Comparison of ENCODE assay signal across 10 mouse cellular contexts in the genomic region with DNA sequence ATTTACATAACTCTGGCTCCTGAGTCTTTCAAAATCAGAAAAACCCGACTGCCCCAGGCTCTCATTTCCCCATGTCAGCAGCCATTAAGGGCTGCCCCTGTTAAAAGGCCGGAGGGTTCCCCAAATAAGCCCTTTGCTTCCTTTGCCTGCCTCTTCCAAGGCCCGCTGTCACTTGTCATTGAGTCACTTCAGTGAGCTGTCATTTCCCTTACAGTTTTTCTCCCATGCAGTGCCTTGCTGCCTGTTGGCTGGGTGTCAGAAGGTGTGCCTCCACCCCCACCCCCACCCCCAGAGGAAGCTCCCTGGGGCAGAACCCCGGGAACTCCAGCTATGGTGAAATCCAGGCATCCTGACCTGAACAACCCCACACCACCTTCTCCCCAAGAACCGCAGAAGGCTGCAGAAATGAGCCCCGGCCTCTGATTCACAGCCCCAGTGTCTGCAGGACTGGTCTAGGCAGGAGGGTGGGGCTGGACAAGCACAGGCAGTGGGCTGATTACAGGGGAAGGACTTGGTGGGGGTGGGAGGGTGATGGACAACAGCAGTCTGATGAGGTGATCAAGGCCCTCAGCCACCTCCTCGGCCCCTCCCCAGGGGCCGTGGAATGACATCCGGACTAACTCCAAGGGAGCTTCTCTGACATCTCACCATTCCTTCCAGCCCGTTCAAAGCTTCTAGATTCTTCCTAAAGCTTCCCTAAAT. TPM values are rescaled to one million over a fixed set of nuclear protein-coding genes. Genes with fewer than 3 reads are reported as not detected.
DNase-seq lines count a peak whose midpoint lies in the region; ATAC-seq lines count a peak whose summit lies in the region.
"Had no signal": no experiment of that assay in that cellular context is flagged by ENCODE, and none has a peak within 500 bp of the region (broad histone marks: within the 10 kb centered on the region; RNA-seq: fewer than 3 reads in every experiment).

No protein-coding gene starts in this region.

- H3K4me3 ChIP-seq in kidney, embryonic 15.5 days (replicated peaks), result no peak overlapping the region

- peak overlapping the region; percentile 39; the same call in 1 of the 2 replicates for H3K27ac ChIP-seq in kidney, embryonic 15.5 days

- ATAC-seq in kidney, embryonic 15.5 days (replicated peaks; ENCODE audit: low FRiP score), result no peak
- peak; percentile 21; the same call in 1 of the 2 replicates for ATAC-seq in common myeloid progenitor, adult 5-6 weeks (replicated peaks; ENCODE audit: low read depth, poor library complexity, severe bottlenecking)
- ATAC-seq in megakaryocyte, adult 5-6 weeks (ENCODE audit: poor library complexity, severe bottlenecking), result peak; percentile 65
- ATAC-seq in CD4-positive, CD25-positive, alpha-beta regulatory T cell, adult 4 months, result no peak

- no peaks in the 10 kb centered on the region for H3K36me3 ChIP-seq in kidney, embryonic 15.5 days

- peaks cover 32% of the 10 kb centered on the region for H3K4me1 ChIP-seq in kidney, embryonic 15.5 days

- H3K9me3 ChIP-seq in kidney, embryonic 15.5 days (replicated peaks), result no peaks in the 10 kb centered on the region

- intact Hi-C loops in heart, postnatal 10 days (cut with DNase I), result no loop called here

- no peak overlapping the region for H3K9ac ChIP-seq in kidney, embryonic 15.5 days

- no peak overlapping the region for H3K4me2 ChIP-seq in kidney, embryonic 15.5 days

- no peaks in the 10 kb centered on the region for H3K27me3 ChIP-seq in kidney, embryonic 15.5 days

- no peak for DNase-seq in kidney, adult 9 months
- DNase-seq in heart, postnatal 10 days, result peak; percentile 38 to 47
- no peak for DNase-seq in layer of hippocampus, postnatal 14 days (ENCODE audit: low spot score in 2 of 2)
- no peak for DNase-seq in left cerebral cortex, adult 18-20 months (ENCODE audit: low spot score in 2 of 2)
- DNase-seq: cerebellum, adult 9-10 months had no signal

- WGBS in kidney, embryonic 15.5 days, result 37% methylated on average over 10 of the region's 10 CpGs

RNA-seq across cellular contexts. Expression of gene Cdc42ep4, which starts 14.8 kb away (rescaled TPM):
- 63.7 and 66.7 TPM in 2 replicates for polyA plus RNA-seq in kidney, embryonic 15.5 days (2015; fragmentation: Nextera tagmentation; extraction: Ambion mirVana)
- total RNA-seq in common myeloid progenitor, adult 5-6 weeks (2017), result 10.9 and 12.4 TPM in 2 replicates
- 10 to 100 TPM; 23.6 to 33.0 TPM for total RNA-seq in heart, postnatal 10 days (2021)
- total RNA-seq in megakaryocyte, adult 5-6 weeks (2015), result 14.0 and 20.1 TPM in 2 replicates
- total RNA-seq in megakaryocyte, adult 5-6 weeks (2017), result 26.9 and 27.8 TPM in 2 replicates
- total RNA-seq in layer of hippocampus, postnatal 14 days (2021), result 10 to 100 TPM; 42.1 to 46.9 TPM
- 10 to 100 TPM; 26.6 to 28.8 TPM for total RNA-seq in left cerebral cortex, adult 18-20 months (2021)
- 1 to 10 TPM; 2.1 to 2.3 TPM for polyA plus RNA-seq in CD4-positive, CD25-positive, alpha-beta regulatory T cell, adult 4 months (2017; shearing (Covaris generic))

RNA-seq across cellular contexts. Expression of gene Cpsf4l, which starts 56.6 kb away (rescaled TPM):
- 0.74 and 1.2 TPM in 2 replicates for polyA plus RNA-seq in kidney, embryonic 15.5 days (2015; fragmentation: Nextera tagmentation; extraction: Ambion mirVana)
- total RNA-seq in common myeloid progenitor, adult 5-6 weeks (2017), result not detected in 2 replicates
- not detected for total RNA-seq in heart, postnatal 10 days (2021)
- total RNA-seq in megakaryocyte, adult 5-6 weeks (2015), result not detected in 2 replicates
- not detected in 2 replicates for total RNA-seq in megakaryocyte, adult 5-6 weeks (2017)
- not detected for total RNA-seq in layer of hippocampus, postnatal 14 days (2021)
- under 1 TPM in 1 of 2 experiments, not detected in 1; 0.35 TPM for total RNA-seq in left cerebral cortex, adult 18-20 months (2021)
- 1 to 10 TPM in 1 of 2 experiments, not detected in 1; 1.0 TPM for polyA plus RNA-seq in CD4-positive, CD25-positive, alpha-beta regulatory T cell, adult 4 months (2017; shearing (Covaris generic))
- polyA plus RNA-seq: spleen, adult 2 months had no signal

Comparison
In these comparisons a context has a peak if more than half of its experiments do, and no peak if none do; other contexts are left out.
1. ATAC-seq: peak in common myeloid progenitor, adult 5-6 weeks (single experiment) and megakaryocyte, adult 5-6 weeks (single experiment); none in kidney, embryonic 15.5 days (single experiment) and CD4-positive, CD25-positive, alpha-beta regulatory T cell, adult 4 months (single experiment).
2. DNase-seq: peak in heart, postnatal 10 days (2 of 2); none in kidney, adult 9 months (single experiment), layer of hippocampus, postnatal 14 days (0 of 2) and left cerebral cortex, adult 18-20 months (0 of 2).